Mouse (Mus musculus) CD4-positive helper T cell, adult 2 months (primary cell): ENCODE measurements at regions not wholly inside any gene's neighbourhood (a gene's known extent, or its start where the extent isn't known, plus 50 kb on each side); places are given as distances from the start of the nearest gene placed in this dataset.

Source experiments
- DNase-seq: peaks from one replicate; pipeline ENCODE4 v3.0.0-alpha.2; 2012; ENCODE audit warnings: low read depth, missing footprints, low spot score

DNA sequence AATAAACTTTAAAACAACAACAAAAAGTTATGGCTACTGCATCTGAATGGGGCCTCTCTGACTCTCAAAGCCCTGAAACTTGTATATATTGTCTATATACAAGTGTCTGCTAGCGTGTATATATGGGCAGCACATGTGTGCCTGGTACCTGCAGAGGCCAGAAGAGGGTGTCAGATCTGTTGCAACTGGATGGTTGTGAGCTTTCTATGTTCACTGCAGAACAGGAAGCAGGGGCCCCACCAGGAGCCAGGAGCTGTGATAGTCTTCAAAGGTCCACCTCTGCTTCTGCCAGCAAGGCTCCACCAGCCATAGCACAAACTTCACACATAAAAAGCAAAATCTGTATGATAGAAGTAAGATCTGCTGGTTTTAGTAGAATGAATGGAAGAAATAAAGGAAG, 297.1 kb upstream of the Rnaseh2b start:
- peak; percentile 27 for DNase-seq

DNA sequence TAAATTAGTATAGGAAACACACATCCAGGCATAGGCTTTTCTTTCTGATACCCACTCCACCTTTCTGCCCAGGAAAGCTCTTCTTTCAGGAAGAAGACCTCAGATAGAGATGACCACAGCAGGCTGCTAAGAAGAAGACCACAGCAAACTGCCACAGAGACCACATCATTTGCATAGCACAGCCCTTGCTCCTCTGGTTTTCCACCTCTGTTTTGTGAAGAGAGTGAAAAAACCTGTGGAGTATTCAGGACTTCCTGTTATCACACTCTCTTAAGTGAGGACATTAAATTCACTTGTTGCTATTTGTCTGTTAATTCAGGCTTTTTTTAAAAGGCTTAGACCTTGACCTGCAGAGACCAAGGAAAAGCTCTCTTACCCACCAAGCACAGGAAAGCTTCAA, 294.7 kb upstream of the Rnaseh2b start:
- no peak for DNase-seq

DNA sequence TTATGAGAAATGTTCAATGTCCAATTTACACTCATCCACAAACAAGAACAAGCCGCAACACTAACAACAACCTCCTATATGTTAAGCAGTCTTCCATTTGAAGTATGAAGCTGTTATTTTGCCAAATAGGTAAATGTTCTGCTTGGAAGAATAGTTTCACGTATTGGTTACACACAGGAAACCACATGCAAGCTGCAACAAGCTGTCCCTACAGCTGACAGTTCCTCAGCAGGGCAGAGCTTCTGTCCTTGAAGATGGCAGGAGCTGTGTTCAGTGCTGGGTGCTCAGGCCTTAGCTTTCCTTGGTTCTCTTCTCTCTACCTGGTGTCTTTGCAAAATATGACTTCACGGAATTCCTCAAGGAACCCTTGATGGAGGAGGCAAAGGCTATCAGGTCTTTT, 294.1 kb upstream of the Rnaseh2b start:
- no peak for DNase-seq

DNA sequence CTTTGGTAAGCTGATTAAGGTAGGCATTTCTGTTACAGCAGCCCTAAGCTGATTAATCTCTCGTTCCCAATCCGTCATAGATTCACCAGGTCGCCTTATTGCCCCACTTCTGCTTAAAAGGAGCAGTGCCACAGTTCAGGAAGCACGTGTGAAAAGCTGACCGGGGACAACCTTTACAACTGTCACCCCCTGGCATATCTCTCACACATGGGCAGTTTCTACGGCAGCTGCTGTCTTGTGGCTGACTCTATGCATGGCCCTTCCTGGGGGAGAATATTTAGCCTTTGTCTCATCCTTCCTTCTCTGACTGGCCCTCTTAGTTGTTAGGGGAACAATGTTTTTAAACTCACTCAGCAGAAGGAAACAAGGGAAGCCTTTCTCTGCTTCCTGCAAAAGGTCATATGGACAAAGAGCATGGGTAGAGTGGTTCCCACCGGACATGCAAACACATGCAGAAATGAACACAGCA, 290.9 kb upstream of the Rnaseh2b start:
- DNase-seq, result no peak

DNA sequence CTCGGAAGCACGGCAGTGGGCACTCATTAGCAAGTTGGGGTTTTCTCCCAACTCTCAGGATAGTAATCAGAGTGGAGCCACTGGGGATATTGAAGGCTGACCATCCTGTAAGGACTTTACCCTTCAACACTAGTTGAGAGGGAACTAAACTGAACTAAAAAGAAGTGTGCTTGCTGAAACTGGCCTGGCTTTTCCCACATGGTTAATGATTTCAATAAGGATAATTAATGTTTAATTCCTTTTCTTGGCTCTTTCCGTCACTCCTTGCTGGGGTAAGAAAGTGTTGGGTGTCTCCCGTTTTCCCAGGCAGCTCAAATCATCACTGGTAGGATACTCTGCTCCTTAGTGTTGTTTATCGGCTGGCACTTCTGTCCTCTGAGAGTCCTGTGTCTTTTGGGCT, 290.3 kb upstream of the Rnaseh2b start:
- DNase-seq, result no peak

DNA sequence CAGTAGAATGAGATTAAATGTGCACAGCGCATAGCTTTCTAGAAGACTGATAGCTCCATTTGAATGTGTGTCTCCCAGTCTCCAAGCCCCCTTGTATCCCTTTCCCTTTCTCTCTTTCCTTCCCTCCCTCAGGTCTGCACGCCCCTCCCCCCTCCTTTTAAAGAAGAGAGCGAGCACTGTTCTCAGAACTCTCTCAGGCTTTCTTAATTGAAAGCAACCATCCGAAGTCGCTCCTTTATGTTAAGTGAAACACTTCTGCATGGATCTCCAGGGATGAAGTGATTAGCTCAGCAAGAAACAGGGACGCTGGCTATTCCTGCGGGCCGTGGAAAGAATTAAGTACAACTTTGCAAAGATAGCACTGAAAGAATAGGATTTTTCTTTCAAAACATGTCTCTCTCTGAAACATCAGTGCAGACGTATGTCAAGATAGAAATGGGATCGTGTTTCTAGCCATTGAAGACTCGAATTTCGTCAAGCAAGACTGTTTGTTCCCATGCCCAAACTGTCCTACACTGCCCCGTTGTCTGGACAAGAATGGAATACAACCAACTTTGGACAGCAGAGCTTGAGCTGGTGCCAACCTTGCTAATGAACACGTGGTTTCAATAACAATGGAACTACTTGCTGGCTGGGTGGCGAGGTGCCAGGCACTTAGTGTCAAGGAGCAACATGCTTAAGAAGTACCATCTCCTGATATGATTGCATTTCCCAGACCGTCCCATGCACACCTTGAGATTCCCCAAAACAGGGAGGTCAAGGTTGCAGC, 289.2 kb upstream of the Rnaseh2b start:
- no peak for DNase-seq

DNA sequence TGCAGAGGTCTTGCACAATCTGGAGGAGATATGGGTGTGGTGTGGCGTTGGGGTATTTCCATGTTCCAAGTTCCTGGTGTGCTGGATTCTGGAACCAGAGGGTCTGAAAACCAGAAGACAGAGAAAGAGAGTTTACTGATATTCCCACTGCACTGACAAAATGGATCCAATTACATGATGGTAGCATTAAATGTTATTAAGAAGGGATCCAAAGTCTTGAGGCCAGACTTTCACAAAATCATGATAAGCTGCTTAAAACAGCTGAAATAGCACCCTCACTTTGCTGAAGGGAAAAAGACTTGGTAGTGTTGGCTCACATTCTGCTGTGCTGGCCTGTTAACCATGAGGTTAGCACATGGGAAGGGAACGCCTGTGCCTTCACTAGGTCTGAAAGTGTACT, 288.6 kb upstream of the Rnaseh2b start:
- no peak for DNase-seq

DNA sequence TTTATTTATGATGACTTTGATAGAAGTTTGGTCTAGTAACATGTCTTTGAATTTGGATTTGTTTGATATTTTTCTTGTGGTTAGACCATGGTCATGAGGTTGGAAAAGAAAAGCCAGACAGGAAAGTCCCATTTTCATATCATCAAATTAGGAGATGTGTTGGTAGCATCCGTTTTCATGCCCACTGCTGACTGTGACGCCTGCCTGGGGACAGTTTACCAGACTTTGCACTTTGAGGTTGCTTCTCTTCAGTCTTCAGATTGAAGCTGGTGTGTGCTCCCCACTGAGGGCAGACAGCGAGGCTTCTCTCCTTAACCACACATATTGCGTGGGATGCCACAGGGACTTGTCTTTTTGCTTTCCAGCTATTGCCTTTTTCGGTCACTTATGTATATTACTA, 283.7 kb upstream of the Rnaseh2b start:
- peak; percentile 66 for DNase-seq

DNA sequence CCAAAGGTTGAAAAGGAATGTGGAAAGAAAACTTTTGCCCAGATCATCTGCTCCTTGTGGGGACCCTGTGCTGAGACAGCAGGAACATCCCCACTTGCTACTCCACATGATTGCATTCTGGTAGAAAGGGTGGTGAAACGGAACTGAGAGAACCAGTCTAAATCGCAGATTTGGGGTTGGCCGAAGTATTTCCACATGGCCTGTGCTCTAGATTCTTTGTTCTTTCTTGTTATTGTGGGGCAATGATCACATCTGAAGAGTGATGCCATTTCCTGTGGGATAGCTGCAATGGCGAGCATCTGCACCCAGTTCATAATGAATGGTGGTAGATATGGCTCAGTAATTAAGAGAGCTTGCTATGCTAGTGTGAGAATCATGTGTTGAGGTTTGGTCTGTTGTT, 273.6 kb upstream of the Rnaseh2b start:
- DNase-seq, result no peak

DNA sequence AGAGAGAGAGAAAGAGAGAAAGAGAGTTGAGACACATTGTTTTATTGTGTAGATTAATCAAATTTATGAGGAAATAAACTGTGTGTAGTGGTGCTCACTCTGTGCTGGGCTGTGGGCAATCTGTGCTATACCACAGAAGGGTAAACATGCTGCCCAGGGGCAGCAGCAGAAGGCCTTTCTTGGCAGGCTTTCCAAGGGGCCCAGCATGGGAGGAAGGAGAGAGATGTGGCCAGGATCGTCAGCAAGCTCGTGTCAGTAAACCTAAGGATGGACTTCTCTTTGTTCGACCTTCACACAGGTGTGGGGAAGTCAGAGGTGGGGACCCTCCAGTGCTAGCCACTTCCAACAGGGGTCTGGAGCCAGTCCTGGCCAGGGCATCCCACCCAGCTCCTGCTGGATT, 271.4 kb upstream of the Rnaseh2b start:
- DNase-seq, result no peak

DNA sequence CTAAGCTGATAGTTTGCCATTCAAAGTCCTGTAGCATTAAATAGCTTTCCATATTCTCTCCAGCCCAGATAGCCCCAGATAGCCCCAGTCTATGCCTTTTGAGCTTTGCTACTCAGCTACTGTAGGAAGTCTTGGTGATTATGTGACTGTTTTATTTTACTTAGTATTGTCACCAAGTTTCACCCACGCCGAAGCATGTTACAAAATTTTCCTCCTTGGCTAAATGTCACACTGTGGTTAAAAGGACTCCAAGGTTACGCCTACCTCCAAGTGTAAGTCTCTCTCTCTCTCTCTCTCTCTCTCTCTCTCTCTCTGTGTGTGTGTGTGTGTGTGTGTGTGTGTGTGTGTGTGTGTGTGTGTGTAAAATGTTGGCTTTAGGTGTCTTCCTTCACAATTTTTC, 270.2 kb upstream of the Rnaseh2b start:
- peak; percentile 49 for DNase-seq

DNA sequence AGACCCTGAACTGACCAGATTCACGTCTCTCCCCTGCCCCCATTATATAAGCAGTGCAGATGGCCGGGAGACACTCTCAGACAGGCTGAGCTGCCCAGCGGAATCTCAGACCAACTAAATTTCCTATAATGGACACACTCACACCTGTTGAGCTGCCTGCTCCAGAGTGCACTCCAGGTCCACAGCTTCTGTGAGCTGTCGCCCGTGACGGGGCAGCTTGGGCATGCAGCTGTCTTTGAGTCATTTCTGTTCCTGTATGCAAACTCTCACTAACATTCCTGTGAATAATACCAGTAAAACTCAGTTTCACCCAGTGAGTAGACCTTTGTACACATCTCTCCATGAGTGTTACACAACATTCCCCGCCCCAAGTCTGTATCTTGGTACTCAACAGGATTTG, 269.4 kb upstream of the Rnaseh2b start:
- no peak for DNase-seq

DNA sequence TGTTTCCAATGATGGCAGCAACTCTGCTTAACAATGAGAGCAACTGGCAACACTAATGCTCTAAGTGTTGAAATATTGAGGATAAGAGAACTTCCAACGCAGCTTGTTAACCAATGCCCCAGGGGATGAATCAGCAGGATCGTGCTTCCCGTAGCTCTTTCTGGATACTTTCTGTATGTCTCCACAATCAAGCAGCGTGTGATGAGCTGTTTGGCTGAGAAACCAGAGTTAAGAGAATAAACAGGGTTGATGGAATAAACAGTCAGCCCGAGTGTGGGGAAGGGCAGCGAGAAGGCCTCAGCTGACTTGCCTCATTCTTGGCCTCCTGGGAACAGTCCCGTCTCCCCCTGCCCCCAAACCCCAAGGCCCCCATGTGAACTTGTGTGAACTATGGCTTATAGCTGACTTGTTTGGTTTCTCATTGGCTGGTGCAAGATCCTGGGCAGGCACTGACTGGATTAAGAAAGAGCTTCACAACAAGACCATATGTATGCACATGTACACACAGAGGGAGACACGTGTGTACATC, 264.6 kb upstream of the Rnaseh2b start:
- no peak for DNase-seq

DNA sequence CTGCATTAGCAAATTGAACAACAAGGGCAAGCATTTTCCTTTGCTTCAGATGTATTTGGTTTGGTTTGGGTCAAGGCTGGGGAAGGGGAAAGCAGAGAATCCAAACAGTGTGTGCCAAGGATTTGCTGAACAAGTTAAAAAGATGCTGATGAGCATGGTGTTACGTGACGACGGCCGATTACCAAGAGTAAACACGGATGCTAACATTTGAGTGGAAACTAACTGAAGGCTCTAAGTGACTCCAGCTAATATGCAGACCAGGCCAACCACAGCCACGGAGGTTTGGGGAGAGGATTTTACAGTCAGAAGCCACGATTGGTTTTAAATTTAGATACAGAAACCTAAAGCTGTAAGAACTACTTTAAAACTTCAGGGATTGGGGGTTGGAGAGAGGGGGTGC, 262.3 kb upstream of the Rnaseh2b start:
- no peak for DNase-seq

DNA sequence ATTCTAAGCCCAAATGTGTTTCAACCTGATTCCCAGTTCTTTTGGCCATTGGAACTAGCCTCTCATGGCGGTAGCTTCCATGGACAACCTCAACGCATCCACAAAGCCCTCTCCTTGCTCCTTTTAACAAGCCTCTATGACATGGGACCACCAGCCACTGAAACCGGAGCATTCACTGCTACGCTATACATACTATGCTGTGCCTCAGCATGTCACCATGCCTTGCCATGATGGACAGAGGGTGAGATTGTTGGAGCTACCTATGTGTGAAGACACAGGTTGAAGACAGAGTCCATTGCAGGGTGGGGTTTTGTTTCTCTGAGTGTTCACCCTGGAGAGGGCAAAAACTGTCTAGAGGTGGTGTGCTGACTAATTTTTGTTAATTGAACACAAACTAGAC, 258.7 kb upstream of the Rnaseh2b start:
- DNase-seq, result no peak

DNA sequence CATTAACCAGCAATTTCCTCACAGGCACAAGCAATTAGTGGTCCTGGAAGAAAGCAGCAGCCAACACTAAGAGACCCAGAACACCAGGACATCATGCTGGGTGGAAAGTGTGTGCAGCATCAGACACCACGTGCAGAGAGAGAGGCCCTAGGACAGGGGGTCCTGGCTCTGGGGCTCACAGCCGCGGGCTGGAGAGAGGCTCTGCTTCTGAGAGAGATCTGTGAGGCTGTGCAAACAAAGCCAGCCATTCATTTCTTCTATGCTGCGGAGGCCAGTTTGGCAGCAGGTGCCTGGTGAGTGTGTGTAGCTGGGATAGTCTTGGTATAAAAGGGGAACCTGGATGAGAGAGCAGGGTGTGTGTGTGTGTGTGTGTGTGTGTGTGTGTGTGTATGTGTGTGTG, 257.7 kb upstream of the Rnaseh2b start:
- no peak for DNase-seq

DNA sequence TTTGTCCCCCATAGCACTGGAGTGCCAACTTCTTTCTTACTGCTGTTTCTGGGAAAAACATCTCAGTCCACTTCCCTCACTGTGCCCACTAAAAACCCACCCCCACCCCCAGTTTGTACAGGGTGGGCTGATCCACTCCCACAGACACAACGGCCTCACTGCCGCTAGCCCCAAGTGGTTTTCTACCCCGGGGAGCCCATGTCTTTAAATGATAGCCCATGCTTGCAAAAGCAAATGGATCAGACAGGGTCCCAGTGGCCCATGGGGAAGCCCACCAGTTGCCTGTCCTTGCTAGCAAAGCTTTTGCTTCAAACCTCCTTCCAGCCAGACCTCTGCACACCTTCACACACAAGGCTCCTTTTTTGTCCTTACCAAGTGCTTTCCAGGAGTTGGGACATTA, 257.0 kb upstream of the Rnaseh2b start:
- no peak for DNase-seq

DNA sequence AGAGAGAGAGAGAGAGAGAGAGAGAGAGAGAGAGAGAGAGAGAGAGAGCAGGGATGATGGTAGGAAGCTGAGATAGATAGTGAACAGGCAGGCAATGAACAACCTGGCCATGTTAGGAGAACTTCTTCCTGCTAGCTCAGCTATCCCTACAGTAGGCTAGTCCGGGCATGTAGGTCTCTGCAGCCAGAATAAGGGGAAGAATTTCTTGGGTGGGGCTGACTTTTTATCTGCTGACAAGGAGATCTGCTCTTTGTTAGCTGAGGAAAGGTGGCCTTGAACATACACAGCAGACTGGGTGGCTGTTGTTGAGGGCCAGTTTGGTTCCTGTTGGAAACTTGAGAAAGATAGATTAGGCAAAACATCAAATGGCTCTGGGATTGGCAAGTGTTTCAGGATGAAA, 254.9 kb upstream of the Rnaseh2b start:
- no peak for DNase-seq

DNA sequence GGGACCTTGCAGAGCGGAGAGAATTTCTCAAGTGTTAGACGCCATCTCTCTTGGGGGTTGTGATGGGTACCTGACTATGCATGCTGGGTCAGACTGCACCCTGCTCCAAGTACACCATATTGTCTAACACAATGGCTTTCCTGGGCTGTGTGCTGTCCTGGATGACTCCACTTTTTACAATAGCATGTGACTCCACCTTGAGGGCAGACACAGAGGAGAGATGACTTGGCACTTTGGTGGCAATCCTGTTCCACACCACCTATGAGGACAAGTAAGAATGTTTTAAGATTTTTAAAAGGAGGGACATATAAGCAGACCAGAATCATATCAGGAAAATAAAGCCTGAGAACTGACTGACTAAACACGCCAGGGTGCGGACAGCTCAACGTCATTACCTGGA, 254.5 kb upstream of the Rnaseh2b start:
- DNase-seq, result no peak

DNA sequence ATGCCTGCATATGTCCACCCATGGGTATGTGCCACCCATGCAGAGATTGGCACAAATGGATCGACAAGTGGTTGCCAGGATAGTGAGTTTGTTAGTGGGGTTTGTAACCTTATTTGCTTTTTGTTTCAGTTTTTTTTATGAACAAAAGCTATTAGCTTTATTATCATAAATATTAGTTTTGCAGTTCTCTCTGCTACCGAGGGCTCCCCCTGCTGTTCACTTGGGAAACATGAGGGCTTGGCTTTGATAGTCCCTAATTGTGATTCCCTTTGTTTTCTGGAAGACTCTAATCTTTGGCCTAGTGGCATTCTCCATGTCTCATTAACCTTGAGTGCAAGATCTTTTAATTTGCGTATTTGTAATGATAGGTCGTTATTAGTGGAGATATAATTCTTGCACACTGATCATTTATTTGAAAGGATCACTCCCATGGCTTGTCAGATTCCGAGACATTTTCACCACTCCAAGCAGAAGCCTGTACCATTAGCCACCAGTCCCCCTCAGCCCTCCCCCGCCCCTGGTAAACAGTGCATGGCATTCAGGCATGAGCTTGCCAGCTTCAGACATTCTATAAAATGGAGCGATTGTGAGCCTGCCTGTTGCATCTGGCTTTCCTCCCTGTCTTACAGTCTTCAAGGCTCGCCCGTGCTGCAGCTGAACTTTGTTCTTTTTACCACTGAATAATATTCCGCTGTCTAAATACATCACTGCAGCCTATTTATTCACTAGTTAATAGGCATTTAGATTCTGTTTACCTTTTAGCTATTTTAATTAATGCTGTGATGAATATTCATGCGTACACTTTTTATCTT, 249.9 kb upstream of the Rnaseh2b start:
- peak; percentile 36 for DNase-seq

DNA sequence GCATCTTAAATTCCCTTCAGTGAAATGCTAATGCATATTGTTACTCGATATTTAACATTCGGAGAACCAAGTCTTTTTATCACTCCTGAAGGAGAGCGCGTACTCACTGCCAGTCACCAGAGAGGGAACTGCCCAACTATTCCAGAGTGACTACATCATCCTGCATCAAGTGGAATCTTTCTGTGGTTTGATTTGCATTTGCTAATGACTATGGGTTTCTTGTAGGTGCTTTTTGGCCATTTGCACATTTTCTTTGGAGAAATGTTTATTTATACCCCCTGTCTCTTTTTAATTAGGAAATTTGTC, 249.3 kb upstream of the Rnaseh2b start:
- DNase-seq, result no peak

DNA sequence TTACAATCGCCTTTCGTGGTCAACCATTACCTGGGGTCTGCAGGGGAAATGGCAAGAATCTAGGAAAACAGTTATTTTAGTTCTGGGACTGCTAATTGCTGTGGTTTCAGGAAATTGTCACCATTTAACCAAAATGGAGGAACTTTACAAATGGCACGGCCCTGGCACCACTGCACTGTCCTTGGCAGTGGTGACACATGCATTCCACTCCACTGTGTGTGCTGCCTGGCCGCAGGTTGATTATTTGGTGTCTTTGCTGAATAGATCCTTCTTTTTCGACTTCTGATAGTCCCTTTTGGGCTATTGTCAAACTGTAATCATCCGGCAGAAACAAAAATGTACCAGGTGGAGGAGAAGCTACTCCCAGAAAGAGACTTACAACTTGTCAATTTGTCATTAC, 241.4 kb upstream of the Rnaseh2b start:
- no peak for DNase-seq

DNA sequence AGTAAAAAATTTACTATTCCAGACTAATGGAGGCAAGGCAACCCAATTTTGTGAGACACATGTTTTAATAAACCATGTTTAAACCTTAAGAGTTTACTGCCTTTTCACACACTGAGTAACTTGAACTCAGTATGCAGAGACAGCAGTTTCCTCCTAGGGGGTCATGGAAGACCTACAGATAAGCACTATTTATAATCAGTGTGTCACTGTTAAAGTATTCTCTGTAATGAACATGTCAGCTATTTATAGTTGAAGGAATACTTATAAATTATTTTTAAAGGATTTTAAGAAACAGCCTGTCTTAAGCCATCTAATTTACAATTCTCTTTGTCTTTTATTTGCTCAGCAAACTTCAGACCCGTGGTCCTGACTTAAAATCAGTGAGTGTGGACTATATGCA, 240.5 kb upstream of the Rnaseh2b start:
- no peak for DNase-seq
